Mouse (Mus musculus): ENCODE data around the gene Gm28635. TPM values are rescaled to one million over a fixed set of nuclear protein-coding genes. Genes with fewer than 3 reads are reported as not detected.
A peak's percentile ranks its signal among the peaks of the same experiment; 100 is the strongest.

Gm28635 gene
- polyA plus RNA-seq, 1 experiment = not detected

- no peak for TF ChIP-seq GATA1 (IDR thresholded peaks at IDR 0.05; ENCODE audit: low read length)
Measured at GRCm38 (mm10) chr2:84705295-84705694, 27.5 kb upstream of the Gm28635 start.

DNA sequence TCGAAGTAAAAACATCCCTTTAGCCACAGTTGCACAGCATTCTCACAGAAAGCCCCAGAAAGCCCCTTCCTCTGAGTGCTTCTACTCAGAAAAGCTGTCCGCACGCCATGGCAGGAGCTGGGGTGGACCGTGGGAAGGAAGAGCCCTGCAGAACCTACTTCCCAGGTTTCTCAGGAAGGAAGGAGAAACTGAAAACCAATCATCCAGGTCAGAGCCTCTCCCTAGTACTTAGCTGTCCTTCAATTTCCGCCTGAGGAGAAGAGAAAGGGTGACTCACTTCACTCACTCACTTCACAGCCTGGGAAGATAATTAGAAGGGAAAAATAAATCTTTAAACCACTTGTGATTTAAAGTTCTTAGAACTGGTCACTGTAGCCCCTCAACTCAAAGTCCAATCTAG is 26.5 kb upstream of the Gm28635 start:
- no peak for TF ChIP-seq GATA1 (IDR thresholded peaks at IDR 0.05; ENCODE audit: low read length)

DNA sequence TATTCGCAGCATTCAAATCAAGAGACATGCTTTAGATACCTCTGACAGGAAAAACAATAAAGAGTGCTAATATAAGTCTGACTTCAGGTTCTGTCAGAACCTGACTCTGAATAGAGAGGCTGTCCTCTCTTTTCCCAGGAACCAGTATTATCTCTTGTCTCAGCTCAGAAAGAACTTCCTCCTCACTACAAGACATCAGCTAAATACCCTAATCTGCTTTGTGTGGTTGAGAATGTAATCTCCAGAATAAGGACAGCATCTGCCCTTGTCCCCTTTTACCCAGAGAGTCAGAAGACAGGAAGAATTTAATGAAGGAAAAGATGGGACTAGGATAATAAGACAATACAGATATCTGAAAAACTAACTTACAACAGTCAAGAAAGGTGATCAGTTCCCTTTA is 25.7 kb upstream of the Gm28635 start:
- TF ChIP-seq GATA1 (IDR thresholded peaks at IDR 0.05; ENCODE audit: low read length) = peak; percentile 51

DNA sequence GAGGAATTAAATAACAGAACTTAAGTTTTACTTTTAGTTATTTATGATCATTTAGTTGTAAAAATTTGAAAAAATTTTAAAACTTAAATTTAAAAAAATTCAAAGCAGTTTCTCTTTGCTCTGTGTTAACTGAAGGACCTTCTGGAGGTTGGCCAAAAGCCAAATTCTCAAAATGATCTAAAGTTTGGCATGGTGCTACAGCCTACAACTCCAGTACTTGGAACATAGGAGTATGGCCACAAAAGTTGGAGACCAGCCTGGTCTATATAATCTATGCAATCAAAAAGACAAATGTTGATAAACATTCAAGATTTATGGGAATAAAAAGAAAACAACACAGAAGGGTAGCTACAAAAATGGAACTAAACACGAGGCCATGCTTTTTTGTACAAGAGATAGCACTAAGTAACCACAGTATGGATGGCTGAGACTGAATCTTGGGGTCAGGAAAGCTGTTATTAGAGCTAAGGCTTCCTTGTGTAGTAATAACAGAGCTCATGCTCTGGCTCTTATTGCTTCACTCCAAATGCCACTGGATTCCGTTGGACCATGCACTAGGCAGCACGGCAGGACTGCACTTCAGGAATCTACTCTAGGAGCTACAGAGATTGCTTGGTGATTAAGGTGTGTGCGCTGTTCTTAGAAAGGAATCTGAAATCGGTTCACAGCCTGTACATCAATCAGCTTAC is 17.3 kb upstream of the Gm28635 start:
- TF ChIP-seq GATA1 (IDR thresholded peaks at IDR 0.05; ENCODE audit: low read length) = no peak

DNA sequence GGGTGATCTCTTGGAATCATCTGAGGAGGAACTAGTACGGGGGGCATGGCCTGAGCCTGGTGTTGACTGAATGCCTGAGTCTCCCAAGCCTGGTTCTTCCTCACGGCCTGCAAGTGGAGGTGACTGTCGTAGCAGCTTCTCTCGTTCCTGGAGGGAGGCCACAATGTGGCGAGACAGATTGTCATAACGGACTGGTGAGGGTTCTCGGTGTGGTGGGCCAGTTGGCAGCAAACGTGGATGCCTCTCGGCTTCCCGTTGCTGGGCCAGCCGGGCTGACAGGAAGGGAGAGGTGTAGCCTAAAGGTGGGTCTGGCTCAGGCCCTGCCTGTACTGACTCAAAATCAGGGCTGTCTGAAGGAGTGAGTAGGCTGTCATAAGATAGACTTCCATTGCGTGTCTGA is 12.2 kb upstream of the Gm28635 start:
- TF ChIP-seq GATA1 (IDR thresholded peaks at IDR 0.05; ENCODE audit: low read length) = no peak

- TF ChIP-seq GATA1 (IDR thresholded peaks at IDR 0.05; ENCODE audit: low read length) = no peak
Measured at GRCm38 (mm10) chr2:84688080-84688844, 10.4 kb upstream of the Gm28635 start.

DNA sequence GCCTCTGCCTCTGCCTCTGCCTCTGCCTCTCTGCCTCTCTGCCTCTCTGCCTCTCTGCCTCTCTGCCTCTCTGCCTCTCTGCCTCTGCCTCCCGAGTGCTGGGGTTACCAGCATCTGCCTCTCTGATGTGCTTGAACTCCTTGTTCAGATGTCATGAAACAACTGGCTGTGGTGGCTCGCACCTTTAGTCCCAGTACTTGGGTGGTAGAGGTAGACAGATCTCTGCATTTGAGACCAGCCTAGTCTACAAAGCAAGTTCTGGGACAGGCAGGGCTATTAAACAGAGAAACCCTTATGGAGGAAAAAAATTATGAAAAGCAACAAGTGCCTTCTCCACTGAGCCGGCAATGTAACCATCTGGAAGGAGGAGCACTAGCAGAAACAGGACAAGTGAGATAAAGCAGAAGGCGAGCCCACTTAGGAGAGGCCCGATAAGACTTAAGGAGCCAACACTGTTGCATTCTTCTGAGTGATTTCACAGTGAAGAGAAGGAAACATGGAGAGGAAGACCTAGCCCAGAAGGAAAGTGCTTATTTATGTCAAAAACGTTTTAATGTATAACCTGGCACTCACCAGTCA is 4.9 kb upstream of the Gm28635 start:
- TF ChIP-seq GATA1 (IDR thresholded peaks at IDR 0.05; ENCODE audit: low read length) = peak; percentile 46

- TF ChIP-seq GATA1 (IDR thresholded peaks at IDR 0.05; ENCODE audit: low read length) = no peak
Measured at GRCm38 (mm10) chr2:84679016-84679415, 1.2 kb upstream of the Gm28635 start, which contains the start of gene Tmx2. Gene Tmx2, minus strand, starts transcription at chr2:84679140.

GRCm38 (mm10) chr2:84677270-84677967 is 422 bp downstream of the Gm28635 start:
- TF ChIP-seq GATA1 (IDR thresholded peaks at IDR 0.05; ENCODE audit: low read length) = no peak

DNA sequence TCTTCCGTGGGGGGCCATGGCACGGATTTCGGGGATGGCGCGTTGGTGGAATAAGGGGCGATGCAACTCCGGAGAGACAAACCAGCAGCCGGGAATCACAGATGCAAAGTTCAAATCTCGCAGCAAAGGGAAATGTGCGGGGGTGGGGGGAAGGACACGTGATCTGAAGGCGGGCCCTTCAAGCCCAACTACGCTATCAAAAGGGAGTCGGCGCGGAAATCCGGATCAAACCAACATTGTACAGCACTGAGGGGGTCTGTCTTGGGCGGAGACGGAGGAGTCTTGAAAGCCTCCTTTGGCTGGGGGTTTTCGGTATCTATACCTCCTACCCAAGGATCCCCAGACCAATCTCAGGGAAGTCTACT is 7.3 kb downstream of the Gm28635 start, which contains the start of gene Selenoh:
TSS of gene Selenoh (minus strand) at position 202 of the 365 bp plus-strand sequence.
- no peak for TF ChIP-seq GATA1 (IDR thresholded peaks at IDR 0.05; ENCODE audit: low read length)

GRCm38 (mm10) chr2:84669828-84670568 is 7.8 kb downstream of the Gm28635 start:
- no peak for TF ChIP-seq GATA1 (IDR thresholded peaks at IDR 0.05; ENCODE audit: low read length)

DNA sequence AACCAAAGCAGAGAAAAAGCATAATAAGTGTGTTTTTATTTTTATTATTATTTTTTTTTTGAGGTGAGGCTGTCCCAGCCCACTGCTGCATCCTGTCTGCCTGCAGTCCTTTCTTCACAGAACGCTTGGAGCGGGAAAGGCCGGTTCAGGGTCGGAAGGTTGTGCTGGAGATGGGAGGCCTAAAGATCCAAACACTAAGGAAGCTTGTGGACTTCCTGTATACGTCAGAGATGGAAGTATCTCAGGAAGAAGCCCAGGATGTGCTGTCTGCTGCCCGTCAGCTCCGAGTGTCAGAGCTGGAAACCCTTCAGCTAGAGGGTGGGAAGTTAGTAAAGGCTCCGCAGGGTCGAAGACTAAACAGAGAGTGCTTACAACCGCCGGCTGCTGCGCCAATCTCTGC is 11.8 kb downstream of the Gm28635 start:
- no peak for TF ChIP-seq GATA1 (IDR thresholded peaks at IDR 0.05; ENCODE audit: low read length)

GRCm38 (mm10) chr2:84662866-84663265 is 15.0 kb downstream of the Gm28635 start:
- TF ChIP-seq GATA1 (IDR thresholded peaks at IDR 0.05; ENCODE audit: low read length) = no peak

DNA sequence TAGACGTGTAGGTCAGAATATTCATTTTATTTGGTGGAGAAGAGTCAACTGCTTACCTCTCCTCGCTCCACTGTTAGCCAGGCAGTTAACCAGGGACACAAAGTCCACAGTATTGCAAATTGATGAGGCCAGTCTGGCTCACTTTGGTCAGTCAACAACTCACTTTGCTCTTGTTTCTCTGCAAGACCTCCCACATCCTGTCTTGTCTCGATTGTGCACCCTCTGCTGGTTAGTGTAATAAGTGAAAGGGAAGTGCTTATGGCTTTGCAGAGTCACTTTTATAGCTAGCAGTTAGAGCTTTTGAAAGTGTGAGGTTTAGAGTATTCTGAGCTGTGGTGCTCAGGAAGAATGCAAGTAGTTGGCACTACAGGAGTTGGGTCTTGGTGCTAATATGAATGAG is 17.6 kb downstream of the Gm28635 start:
- no peak for TF ChIP-seq GATA1 (IDR thresholded peaks at IDR 0.05; ENCODE audit: low read length)

DNA sequence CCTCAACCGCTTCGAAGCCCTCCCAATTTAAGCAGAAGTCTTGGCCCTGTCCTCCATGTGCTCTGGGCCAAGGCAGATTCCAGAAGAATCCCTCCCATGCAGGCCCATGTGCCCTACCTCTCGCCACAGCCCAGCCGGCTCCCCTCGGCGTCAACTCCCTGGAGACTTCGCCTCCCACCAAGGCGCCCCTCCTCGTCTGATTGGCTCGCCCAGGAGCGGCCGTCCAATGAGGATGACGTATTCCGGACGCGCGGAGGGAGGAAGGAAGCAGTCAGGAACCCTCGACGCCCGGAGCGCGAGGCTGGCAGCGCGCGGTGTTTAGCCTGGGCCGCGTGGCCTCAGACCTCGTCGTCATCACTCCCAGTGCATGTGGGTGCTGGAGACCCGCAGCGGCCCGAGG is 19.0 kb downstream of the Gm28635 start, which contains the start of gene Btbd18:
TSS of gene Btbd18 (plus strand) at position 274 of the 400 bp plus-strand sequence.
- TF ChIP-seq GATA1 (IDR thresholded peaks at IDR 0.05; ENCODE audit: low read length) = no peak

Measured in G1E-ER4 (cell line).